Mouse (Mus musculus): Measurements from ENCODE around the gene Phc2. TPM values are rescaled to one million over a fixed set of nuclear protein-coding genes. Genes with fewer than 3 reads are reported as not detected.
A peak's percentile ranks its signal among the peaks of the same experiment; 100 is the strongest.

The Phc2 gene
- polyA plus RNA-seq, 1 experiment from 2014 or later = 28.5 TPM

DNA sequence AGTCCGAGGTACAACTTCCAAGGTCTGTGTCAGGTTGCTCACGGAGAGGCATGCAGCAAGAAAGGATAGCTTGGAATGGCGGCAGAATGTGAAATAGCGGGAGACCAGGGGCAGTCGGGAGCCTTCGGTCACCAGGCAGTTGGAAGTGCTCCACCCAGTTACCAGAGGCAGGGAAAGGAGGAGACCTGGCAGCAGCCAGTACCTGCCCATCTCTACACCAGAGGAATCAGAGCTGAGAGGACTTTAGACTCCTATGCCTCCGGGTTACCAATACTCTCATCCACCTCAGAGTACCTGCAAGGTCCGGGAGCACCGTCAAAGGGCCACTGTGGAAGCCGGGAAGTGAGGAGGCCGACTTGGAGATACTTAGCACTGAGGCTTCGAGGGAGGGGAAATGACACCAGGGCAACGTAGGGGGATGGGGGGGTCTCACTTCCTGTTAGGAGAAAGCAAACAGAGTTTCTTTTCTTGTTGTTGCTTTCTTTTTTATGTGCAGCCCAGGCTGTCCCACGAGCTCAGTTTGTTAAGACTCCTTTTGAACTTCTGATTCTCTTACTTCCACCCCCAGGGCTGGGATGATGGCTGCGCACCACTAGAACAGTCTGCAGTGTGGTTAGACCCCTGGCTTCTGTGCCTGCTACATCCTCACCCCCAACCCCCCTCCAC, 36.1 kb upstream of the Phc2 start, which contains the start of gene Tlr12:
TSS of gene Tlr12 (minus strand) at position 374 of the 666 bp plus-strand sequence.
- no peak within 1 kb of the TSS for H3K9ac ChIP-seq
- H3K27ac ChIP-seq = no peak within 1 kb of the TSS

DNA sequence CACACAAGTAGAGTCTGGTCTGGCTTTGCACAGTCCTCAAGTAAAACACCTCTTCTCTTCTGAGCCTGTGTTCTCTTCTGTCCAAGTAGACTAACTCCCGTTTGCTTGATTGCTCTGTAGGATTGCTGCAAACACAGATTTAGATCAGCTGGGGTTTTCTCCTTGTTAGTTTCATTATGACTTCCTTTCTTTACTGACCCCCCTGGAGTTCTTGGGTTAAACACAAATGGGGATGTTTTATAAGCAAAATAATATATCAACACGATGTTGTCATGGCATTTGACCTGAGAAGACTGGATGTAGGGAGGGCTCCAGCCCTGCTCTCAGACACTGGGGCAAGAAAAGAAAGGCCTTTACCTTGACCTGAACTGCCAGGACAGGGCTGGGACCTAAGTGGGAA, 35.5 kb upstream of the Phc2 start:
- H3K9me3 ChIP-seq (replicated peaks) = no peaks in the 10 kb centered on the region
- no peak overlapping the region for H3K4me3 ChIP-seq
- ATAC-seq (replicated peaks; ENCODE audit: insufficient number of reproducible peaks, insufficient read depth, low FRiP score, low read depth) = no peak
- H3K27ac ChIP-seq = no peak overlapping the region
- peaks cover 10% of the 10 kb centered on the region for H3K4me1 ChIP-seq (replicated peaks)
- peaks cover 29% of the 10 kb centered on the region for H3K27me3 ChIP-seq
- H3K9ac ChIP-seq = no peak overlapping the region
- 57% methylated on average over 2 of the region's 2 CpGs for WGBS
- no peaks in the 10 kb centered on the region for H3K36me3 ChIP-seq
- no peak overlapping the region for H3K4me2 ChIP-seq

More for the DNA sequence above, 36.1 kb upstream of the Phc2 start, which contains the start of gene Tlr12:
- peaks cover 10% of the 10 kb centered on the region for H3K4me1 ChIP-seq (replicated peaks)
- 61% methylated on average over 15 of the region's 15 CpGs for WGBS
- H3K27me3 ChIP-seq = peaks cover 29% of the 10 kb centered on the region
- 0 out of 2 replicates have a peak within 1 kb of the TSS, but pooled peaks have one; percentile 21 for H3K4me2 ChIP-seq
- no peak for ATAC-seq (replicated peaks; ENCODE audit: insufficient number of reproducible peaks, insufficient read depth, low FRiP score, low read depth)
- no peaks in the 10 kb centered on the region for H3K36me3 ChIP-seq
- no peaks in the 10 kb centered on the region for H3K9me3 ChIP-seq (replicated peaks)
- H3K4me3 ChIP-seq = no peak within 1 kb of the TSS

DNA sequence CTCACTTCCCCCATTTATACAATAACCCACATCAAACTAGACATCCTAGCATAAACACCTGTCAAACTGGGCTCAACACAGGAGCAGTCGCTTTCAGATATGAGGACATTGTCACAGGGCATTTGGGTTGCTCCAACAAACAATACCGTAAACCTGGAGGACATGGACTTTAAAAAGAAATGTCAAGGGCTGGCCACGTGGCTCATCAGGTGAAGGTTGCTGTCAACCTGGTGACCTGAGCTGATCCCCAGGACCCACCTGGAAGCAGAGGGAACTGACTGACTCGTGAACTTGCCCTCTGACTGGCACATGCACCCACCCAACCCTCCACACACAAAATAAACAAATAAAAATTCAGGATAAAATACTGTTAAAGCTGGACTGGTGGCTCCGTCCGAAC, 33.9 kb upstream of the Phc2 start:
- no peaks in the 10 kb centered on the region for H3K9me3 ChIP-seq (replicated peaks)
- H3K27ac ChIP-seq = no peak overlapping the region
- H3K27me3 ChIP-seq = peaks cover 24% of the 10 kb centered on the region
- H3K4me1 ChIP-seq (replicated peaks) = peaks cover 10% of the 10 kb centered on the region
- 75% methylated on average over 6 of the region's 6 CpGs for WGBS
- H3K4me3 ChIP-seq = no peak overlapping the region
- H3K9ac ChIP-seq = no peak overlapping the region
- H3K36me3 ChIP-seq = no peaks in the 10 kb centered on the region
- H3K4me2 ChIP-seq = no peak overlapping the region
- ATAC-seq (replicated peaks; ENCODE audit: insufficient number of reproducible peaks, insufficient read depth, low FRiP score, low read depth) = no peak

DNA sequence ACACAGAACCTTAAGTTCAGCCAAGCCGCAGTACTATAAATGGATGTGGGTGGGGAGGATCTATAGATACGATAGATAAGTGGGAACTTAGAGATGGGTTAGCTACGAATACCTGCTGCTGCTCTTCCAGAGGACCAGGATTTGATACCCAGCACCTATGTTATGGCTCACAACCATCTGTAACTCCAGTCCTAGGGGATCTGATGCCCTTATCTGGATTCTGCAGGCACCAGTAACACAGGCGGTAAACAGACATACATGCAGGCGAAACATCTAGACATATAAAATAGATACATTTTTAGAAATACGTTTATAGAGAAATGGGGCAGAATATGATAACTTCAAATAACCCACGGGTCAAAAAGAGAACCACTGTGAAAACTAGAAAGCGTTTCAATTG, 33.4 kb upstream of the Phc2 start:
- Histone ChIP-seq H3K9ac (no peak overlapping the region), H3K4me1 (replicated peaks) (peaks cover 10% of the 10 kb centered on the region), H3K27me3 (peaks cover 23% of the 10 kb centered on the region), H3K4me3 (no peak overlapping the region), H3K4me2 (no peak overlapping the region), H3K9me3 (replicated peaks) (no peaks in the 10 kb centered on the region), H3K36me3 (no peaks in the 10 kb centered on the region), H3K27ac (no peak overlapping the region)
- WGBS = 81% methylated on average over 8 of the region's 8 CpGs
- no peak for ATAC-seq (replicated peaks; ENCODE audit: insufficient number of reproducible peaks, insufficient read depth, low FRiP score, low read depth)

DNA sequence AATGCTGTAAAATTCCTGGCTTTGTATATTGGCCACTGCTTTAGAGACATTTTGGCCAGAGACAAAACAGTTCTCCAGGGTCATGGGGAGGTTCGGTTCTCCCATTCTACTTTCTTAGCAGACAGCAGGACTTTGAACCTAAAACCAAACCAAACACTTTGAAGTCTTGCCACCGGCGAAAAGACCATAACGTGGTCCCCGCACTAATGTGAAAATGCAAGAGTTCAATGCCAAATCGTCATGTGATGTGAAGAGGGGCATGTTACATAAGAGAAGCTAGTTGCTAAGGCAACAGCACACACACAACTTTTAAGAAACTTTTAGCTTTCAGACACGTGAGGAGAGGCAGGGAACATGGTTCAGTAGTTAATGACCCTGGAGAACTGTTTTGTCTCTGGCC, 19.1 kb upstream of the Phc2 start:
- H3K36me3 ChIP-seq = no peaks in the 10 kb centered on the region
- no peaks in the 10 kb centered on the region for H3K9me3 ChIP-seq (replicated peaks)
- no peaks in the 10 kb centered on the region for H3K27me3 ChIP-seq
- ATAC-seq (replicated peaks; ENCODE audit: insufficient number of reproducible peaks, insufficient read depth, low FRiP score, low read depth) = no peak
- H3K4me1 ChIP-seq (replicated peaks) = peaks cover 4% of the 10 kb centered on the region; the same call in 1 of the 2 replicates
- WGBS = 81% methylated on average over 7 of the region's 7 CpGs
- no peak overlapping the region for H3K9ac ChIP-seq
- no peak overlapping the region for H3K4me2 ChIP-seq
- no peak overlapping the region for H3K27ac ChIP-seq
- H3K4me3 ChIP-seq = no peak overlapping the region

DNA sequence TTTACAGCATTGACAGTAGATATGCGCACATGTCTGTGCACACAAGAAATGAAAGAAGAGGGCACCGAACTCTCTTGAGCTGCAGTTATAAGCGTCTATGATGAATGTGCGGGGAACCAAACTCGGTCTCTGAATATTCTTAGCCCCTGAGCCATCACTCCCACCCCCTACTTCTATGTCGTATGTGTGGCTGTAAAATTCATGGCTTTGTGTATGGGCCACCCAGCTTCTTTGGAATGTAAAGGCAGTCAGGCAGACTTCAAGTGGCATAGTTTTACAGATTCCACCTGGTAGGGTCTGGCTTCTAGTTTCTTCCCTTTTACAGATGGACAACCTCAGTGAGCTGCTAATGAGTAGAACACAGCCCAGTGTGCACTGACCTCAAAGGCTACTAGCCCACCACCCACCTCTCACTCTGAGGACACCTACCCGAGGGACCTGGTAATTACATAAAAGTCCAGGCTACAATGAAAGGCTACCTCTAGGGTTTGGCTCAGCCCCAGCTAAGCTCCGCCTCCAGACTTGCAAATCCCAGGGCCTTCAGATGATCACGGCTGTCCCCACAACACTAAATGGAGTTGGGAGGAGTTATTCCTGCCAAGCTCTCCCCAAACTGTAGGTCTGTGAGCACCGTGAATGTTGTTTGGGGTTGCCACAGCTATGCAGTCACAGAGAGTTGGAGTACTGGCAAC, 18.5 kb upstream of the Phc2 start:
- no peaks in the 10 kb centered on the region for H3K9me3 ChIP-seq (replicated peaks)
- no peaks in the 10 kb centered on the region for H3K36me3 ChIP-seq
- H3K27ac ChIP-seq = no peak overlapping the region
- 56% methylated on average over 10 of the region's 10 CpGs for WGBS
- H3K27me3 ChIP-seq = no peaks in the 10 kb centered on the region
- no peak for ATAC-seq (replicated peaks; ENCODE audit: insufficient number of reproducible peaks, insufficient read depth, low FRiP score, low read depth)
- no peak overlapping the region for H3K9ac ChIP-seq
- H3K4me1 ChIP-seq (replicated peaks) = peaks cover 4% of the 10 kb centered on the region; the same call in 1 of the 2 replicates
- H3K4me3 ChIP-seq = no peak overlapping the region
- no peak overlapping the region for H3K4me2 ChIP-seq

DNA sequence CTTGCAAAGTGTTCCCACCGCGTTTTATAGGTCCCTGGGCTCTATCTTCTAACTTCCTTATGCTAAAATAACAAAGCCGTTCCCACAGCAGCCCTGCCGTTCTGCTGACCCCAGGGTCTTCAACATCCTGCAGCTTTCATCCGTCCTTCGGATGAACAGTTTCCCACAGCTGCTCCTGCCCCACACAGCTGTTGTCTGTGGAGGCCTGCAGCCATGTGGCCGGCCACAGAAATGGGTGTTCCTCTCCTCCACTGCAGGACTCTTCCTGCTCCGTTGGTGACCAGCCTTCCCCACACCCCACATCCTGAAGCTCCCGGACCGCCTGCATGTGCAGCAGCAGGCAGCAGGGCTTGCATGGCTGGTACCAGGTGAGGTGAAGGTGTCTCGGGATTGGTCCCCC, 17.3 kb upstream of the Phc2 start:
- no peaks in the 10 kb centered on the region for H3K9me3 ChIP-seq (replicated peaks)
- no peak overlapping the region for H3K4me2 ChIP-seq
- H3K4me3 ChIP-seq = no peak overlapping the region
- H3K4me1 ChIP-seq (replicated peaks) = peaks cover 9% of the 10 kb centered on the region
- 0 out of 2 replicates have a peak overlapping the region, but pooled peaks have one; percentile 37 for H3K27ac ChIP-seq
- H3K9ac ChIP-seq = no peak overlapping the region
- peak; percentile 22; the same call in 1 of the 2 replicates for ATAC-seq (replicated peaks; ENCODE audit: insufficient number of reproducible peaks, insufficient read depth, low FRiP score, low read depth)
- H3K27me3 ChIP-seq = no peaks in the 10 kb centered on the region
- no peaks in the 10 kb centered on the region for H3K36me3 ChIP-seq
- 41% methylated on average over 11 of the region's 11 CpGs for WGBS

DNA sequence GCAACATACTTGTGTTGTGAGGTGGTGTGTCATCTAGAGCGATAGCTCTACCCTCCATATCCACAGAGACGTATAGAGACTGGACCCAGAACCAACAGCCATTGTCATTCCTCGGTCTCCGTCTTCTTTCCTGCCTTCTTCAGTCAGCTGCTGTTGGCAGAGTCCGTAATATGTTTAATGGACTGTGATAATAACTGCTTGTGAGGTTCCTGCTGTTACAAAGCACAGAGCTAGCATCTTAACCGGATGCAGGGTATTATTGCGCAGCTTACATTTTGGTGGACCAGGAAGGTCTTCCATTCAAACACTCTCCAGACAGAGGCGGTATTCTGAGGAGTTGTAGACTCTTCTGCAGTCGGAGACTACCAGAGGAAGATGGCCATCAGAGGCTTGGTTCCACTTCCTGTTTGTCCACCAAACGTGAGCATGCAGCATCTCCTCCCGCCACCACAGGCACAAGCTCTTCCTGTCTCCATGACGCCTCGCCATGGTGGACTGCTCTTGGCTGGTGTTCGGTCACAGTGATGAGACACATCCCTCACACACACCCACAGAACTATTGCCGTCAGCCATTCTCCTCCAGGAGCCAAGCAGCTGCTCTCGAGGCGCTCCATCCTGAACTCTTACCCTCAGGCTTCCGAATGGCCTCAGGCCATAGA, 16.1 kb upstream of the Phc2 start:
- ATAC-seq (replicated peaks; ENCODE audit: insufficient number of reproducible peaks, insufficient read depth, low FRiP score, low read depth) = no peak
- Histone ChIP-seq H3K4me3 (no peak overlapping the region), H3K27me3 (no peaks in the 10 kb centered on the region), H3K9me3 (replicated peaks) (no peaks in the 10 kb centered on the region), H3K4me2 (no peak overlapping the region), H3K4me1 (replicated peaks) (peaks cover 15% of the 10 kb centered on the region), H3K27ac (0 out of 2 replicates have a peak overlapping the region, but pooled peaks have one; percentile 37), H3K9ac (no peak overlapping the region), H3K36me3 (no peaks in the 10 kb centered on the region)
- WGBS = 83% methylated on average over 18 of the region's 18 CpGs

DNA sequence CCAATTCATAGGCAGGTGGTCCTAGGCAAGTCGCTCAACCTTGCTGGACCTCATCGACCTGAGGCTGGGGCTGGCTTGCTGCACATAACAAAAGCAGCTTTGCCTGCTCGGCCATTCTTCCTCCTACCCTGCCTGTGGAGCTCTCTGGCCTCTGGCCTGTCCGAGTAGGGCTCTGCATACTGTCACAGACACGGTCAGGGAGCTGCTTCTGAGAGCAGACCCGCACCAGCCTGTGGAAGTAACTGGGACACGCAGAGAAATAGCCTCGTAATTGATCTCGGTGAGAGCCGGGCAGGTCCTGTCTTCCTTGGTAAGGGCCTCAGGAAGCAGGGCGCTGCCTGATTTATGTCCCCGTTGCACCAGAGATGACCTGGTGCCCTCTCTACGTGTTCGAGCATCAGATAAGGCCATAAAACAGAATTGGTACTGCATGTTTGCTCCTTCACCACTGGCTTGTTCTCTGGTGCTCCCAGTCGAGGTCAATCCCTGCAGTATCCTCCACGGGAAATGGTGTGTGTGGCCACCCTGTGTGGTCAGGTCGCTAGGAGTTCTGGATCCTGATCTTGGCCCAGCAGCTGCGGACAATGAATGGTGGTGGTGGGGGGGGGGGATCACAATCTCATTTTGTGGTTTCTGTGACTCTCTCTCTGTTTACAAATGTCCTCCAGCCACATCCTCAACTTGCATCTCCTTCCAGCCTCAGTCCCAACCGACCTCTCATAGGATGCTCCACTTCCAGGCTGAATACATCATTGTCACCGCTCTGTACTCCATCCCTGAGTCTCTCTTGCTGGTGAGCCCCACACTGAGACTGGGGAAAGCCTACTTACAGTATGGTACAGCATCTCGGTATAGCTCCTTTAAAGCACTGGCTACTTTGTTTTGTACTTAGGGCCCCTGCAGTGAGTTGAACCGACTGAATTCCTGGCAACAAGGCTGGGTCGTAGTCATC, 12.5 kb upstream of the Phc2 start:
- H3K9me3 ChIP-seq (replicated peaks) = no peaks in the 10 kb centered on the region
- H3K9ac ChIP-seq = no peak overlapping the region
- H3K27ac ChIP-seq = no peak overlapping the region
- no peak overlapping the region for H3K4me2 ChIP-seq
- H3K4me3 ChIP-seq = no peak overlapping the region
- peaks cover 20% of the 10 kb centered on the region for H3K4me1 ChIP-seq (replicated peaks)
- ATAC-seq (replicated peaks; ENCODE audit: insufficient number of reproducible peaks, insufficient read depth, low FRiP score, low read depth) = no peak
- H3K27me3 ChIP-seq = no peaks in the 10 kb centered on the region
- 36% methylated on average over 23 of the region's 23 CpGs for WGBS
- no peaks in the 10 kb centered on the region for H3K36me3 ChIP-seq

DNA sequence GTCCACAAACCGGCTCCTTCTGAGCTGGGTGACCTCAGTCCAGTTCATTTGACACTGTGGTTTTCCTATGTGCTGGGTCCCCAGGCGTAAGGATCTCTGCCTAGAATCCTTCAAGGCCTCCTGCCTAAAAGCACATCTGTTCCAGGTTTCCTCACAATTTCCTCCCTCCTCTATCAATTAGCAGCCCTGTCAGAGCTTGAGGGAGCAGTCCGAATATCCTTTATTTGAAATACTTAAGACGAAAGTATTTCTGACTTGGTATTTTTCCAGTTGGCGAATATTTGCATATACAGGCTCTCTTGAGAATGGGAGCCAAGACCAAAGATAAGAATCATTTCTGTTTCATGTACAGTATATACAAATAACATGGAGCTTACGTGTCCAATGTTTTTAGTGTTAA, 8.6 kb upstream of the Phc2 start:
- no peak overlapping the region for H3K4me3 ChIP-seq

More for the DNA sequence above, 8.6 kb upstream of the Phc2 start:
- Histone ChIP-seq H3K27ac (no peak overlapping the region), H3K27me3 (no peaks in the 10 kb centered on the region), H3K9ac (no peak overlapping the region), H3K4me2 (no peak overlapping the region), H3K4me1 (replicated peaks) (peaks cover 17% of the 10 kb centered on the region), H3K9me3 (replicated peaks) (no peaks in the 10 kb centered on the region), H3K36me3 (no peaks in the 10 kb centered on the region)
- no peak for ATAC-seq (replicated peaks; ENCODE audit: insufficient number of reproducible peaks, insufficient read depth, low FRiP score, low read depth)
- WGBS = 60% methylated on average over 6 of the region's 6 CpGs

Measured in heart, embryonic 15.5 days (tissue).